Mouse (Mus musculus): ENCODE data around the gene Mxra7.

Gene Mxra7

GRCm38 (mm10) chr11:116764946-116765345 is 62.9 kb downstream of the Mxra7 start:
- DNase-seq, result no peak

GRCm38 (mm10) chr11:116764346-116764745 is 63.5 kb downstream of the Mxra7 start:
- DNase-seq, result no peak

GRCm38 (mm10) chr11:116755191-116755590 is 72.7 kb downstream of the Mxra7 start:
- peak; percentile 22 to 24 for DNase-seq

GRCm38 (mm10) chr11:116753674-116754470 is 74.0 kb downstream of the Mxra7 start:
- DNase-seq, result no peak
